Mouse (Mus musculus) bone marrow, adult 2 months (tissue): ENCODE results near the gene Smap1. TPM values are rescaled to one million over a fixed set of nuclear protein-coding genes. Genes with fewer than 3 reads are reported as not detected.

Experiments
- H3K27ac ChIP-seq: fragments of 200-500 bp; 2 replicates; pipeline ENCODE4 v1.5.1; 2012; ENCODE audit warnings: low read depth, mild to moderate bottlenecking, control low read depth, inconsistent platforms, low read length; ENCODE audit not compliant: control insufficient read depth, poor library complexity, insufficient read depth
- H3K4me1 ChIP-seq: fragments of 200-500 bp; 2 replicates; pipeline ENCODE4 v1.6.1; 2011; ENCODE audit warnings: low read length; ENCODE audit not compliant: control insufficient read depth, insufficient read depth
- H3K4me3 ChIP-seq: fragments of 200-500 bp; replicated peaks from 2 replicates; pipeline ENCODE3; 2011; ENCODE audit warnings: mild to moderate bottlenecking, low read depth, low read length, control low read depth; ENCODE audit not compliant: control insufficient read depth
- CTCF ChIP-seq: fragments of 200-500 bp; IDR thresholded peaks from 2 replicates; pipeline ENCODE4 v1.5.1; 2011; ENCODE audit warnings: low read length, control low read depth; ENCODE audit not compliant: control insufficient read depth, insufficient read depth
- POLR2A ChIP-seq: fragments of 200-500 bp; IDR thresholded peaks from 2 replicates; pipeline ENCODE4 v1.6.1; 2011; ENCODE audit warnings: low read depth, mild to moderate bottlenecking, control low read depth, low read length, borderline replicate concordance; ENCODE audit not compliant: control insufficient read depth
- WGBS: fragments of 180-500 bp; shearing (Covaris S2); methylation state at CpG from one replicate; pipeline ENCODE4 v1.1.7; 2018; 5-methylcytosine and 5-hydroxymethylcytosine counted together
- polyA plus RNA-seq: library from polyadenylated mRNA; stranded (reverse); fragments of >200 nt; gene quantifications from 2 replicates; pipeline ENCODE4 v1.2.4, GENCODE M21; 2011; ENCODE audit warnings: low replicate concordance; ENCODE audit not compliant: missing spikeins, insufficient read depth, insufficient read length

Smap1 gene
- polyA plus RNA-seq, 1 experiment = 60.5 TPM

- H3K4me1 ChIP-seq = no peaks in the 10 kb centered on the region
- WGBS = 78% methylated on average over 3 of the region's 3 CpGs
- TF ChIP-seq POLR2A = no peak
- no peak for TF ChIP-seq CTCF
- H3K27ac ChIP-seq = no peak overlapping the region
- H3K4me3 ChIP-seq = no peak overlapping the region
Measured at GRCm38 (mm10) chr1:23928371-23928770, 6.3 kb upstream of the Smap1 start.

GRCm38 (mm10) chr1:23923779-23924708 is 1.9 kb upstream of the Smap1 start:
- TF ChIP-seq POLR2A (no peak), CTCF (no peak)
- no peak overlapping the region for H3K4me3 ChIP-seq
- no peaks in the 10 kb centered on the region for H3K4me1 ChIP-seq
- WGBS = 47% methylated on average over 7 of the region's 7 CpGs
- no peak overlapping the region for H3K27ac ChIP-seq

GRCm38 (mm10) chr1:23922530-23922884 is 390 bp upstream of the Smap1 start:
- 26% methylated on average over 9 of the region's 9 CpGs for WGBS

GRCm38 (mm10) chr1:23920275-23920674 is 1.8 kb downstream of the Smap1 start:
- H3K4me3 ChIP-seq = peak overlapping the region; percentile 32
- whole genome bisulfite sequencing = 17% methylated on average over 2 of the region's 2 CpGs
- H3K4me1 ChIP-seq = no peaks in the 10 kb centered on the region; the same call in 1 of the 2 replicates
- no peak overlapping the region; the same call in 1 of the 2 replicates for H3K27ac ChIP-seq
- TF ChIP-seq POLR2A (no peak), CTCF (no peak)

More at GRCm38 (mm10) chr1:23922530-23922884, 390 bp upstream of the Smap1 start:
- no peak for TF ChIP-seq POLR2A
- no peak for TF ChIP-seq CTCF
- peak overlapping the region; percentile 96 for H3K27ac ChIP-seq
- H3K4me3 ChIP-seq = peak overlapping the region; percentile 57
- no peaks in the 10 kb centered on the region; the same call in 1 of the 2 replicates for H3K4me1 ChIP-seq

GRCm38 (mm10) chr1:23919086-23919485 is 3.0 kb downstream of the Smap1 start:
- Histone ChIP-seq H3K4me3 (no peak overlapping the region), H3K27ac (no peak overlapping the region), H3K4me1 (no peaks in the 10 kb centered on the region; the same call in 1 of the 2 replicates)
- WGBS = 80% methylated on average over 4 of the region's 4 CpGs
- TF ChIP-seq POLR2A = no peak

- H3K4me1 ChIP-seq = no peaks in the 10 kb centered on the region; the same call in 1 of the 2 replicates
- 52% methylated on average over 4 of the region's 4 CpGs for WGBS
- H3K27ac ChIP-seq = no peak overlapping the region
- TF ChIP-seq CTCF = no peak
- no peak overlapping the region for H3K4me3 ChIP-seq
Measured at GRCm38 (mm10) chr1:23915483-23915882, 6.6 kb downstream of the Smap1 start.

GRCm38 (mm10) chr1:23912988-23913387 is 9.1 kb downstream of the Smap1 start:
- H3K4me1 ChIP-seq = no peaks in the 10 kb centered on the region; the same call in 1 of the 2 replicates
- WGBS = 61% methylated on average over 2 of the region's 2 CpGs
- no peak overlapping the region for H3K27ac ChIP-seq
- H3K4me3 ChIP-seq = no peak overlapping the region
- TF ChIP-seq POLR2A (no peak), CTCF (no peak)

GRCm38 (mm10) chr1:23906082-23906481 is 16.0 kb downstream of the Smap1 start:
- Histone ChIP-seq H3K4me1 (no peaks in the 10 kb centered on the region; the same call in 1 of the 2 replicates), H3K27ac (no peak overlapping the region), H3K4me3 (no peak overlapping the region)
- TF ChIP-seq POLR2A = no peak
- no peak for TF ChIP-seq CTCF
